Mouse (Mus musculus) adrenal gland, postnatal 14 days (tissue): ENCODE measurements around the gene Cd27. TPM values are rescaled to one million over a fixed set of nuclear protein-coding genes. Genes with fewer than 3 reads are reported as not detected.
"Not testable (repeated sequence)": the region's sequence is repeated elsewhere in the genome, so short reads cannot be mapped to it uniquely, and the experiment has no call there.

Experiments
- DNase-seq: peaks from one replicate; pipeline ENCODE4 v3.0.0; 2021; ENCODE audit warnings: mixed read lengths
- long read RNA-seq, 2 experiments: library from polyadenylated mRNA; stranded (forward); transcript quantifications; one replicate each; pipeline ENCODE4 v2.0.0; 2021
- total RNA-seq: library from RNA; stranded (reverse); gene quantifications from 2 replicates; pipeline ENCODE4 v1.2.3, GENCODE M21; 2021

Cd27 gene
- 0.93 and 6.9 TPM in 2 replicates for total RNA-seq
- long read RNA-seq, experiment 1, transcript Cd27-201 (6 exons, 1,559 nt), result major isoform, 9 of 17 reads
- long read RNA-seq, experiment 1, partial matches to known transcripts, result 0 of 17 reads
- long read RNA-seq, experiment 1, other reads (novel, unspliced or antisense), result 8 of 17 reads
- long read RNA-seq, experiment 2, partial matches to known transcripts, result 0 of 7 reads
- long read RNA-seq, experiment 2, other reads (novel, unspliced or antisense), result 7 of 7 reads

DNA sequence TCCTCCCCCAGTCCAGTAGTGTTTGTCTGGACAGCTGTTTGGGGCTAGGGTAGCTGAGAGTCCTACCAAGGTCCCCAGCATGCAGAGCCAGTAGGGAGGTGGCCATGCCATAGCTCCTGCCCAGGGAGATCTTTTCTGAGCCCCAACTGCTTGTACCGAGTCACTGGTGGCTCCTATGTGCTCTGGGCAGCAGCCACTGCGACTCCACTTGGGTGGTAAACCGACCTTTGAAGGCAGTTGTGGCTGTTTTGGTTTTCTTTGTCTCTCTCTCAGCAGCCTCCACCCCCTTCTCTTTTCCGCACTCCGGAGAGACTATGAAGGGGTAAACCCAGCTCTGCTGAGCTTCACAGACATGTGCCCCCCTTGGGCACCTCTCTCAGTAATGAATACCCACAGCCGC is at the start of gene Cd27:
Cd27 (minus strand) TSS at position 229 of the 400 bp plus-strand sequence.
- DNase-seq, result peak; percentile 5

DNA sequence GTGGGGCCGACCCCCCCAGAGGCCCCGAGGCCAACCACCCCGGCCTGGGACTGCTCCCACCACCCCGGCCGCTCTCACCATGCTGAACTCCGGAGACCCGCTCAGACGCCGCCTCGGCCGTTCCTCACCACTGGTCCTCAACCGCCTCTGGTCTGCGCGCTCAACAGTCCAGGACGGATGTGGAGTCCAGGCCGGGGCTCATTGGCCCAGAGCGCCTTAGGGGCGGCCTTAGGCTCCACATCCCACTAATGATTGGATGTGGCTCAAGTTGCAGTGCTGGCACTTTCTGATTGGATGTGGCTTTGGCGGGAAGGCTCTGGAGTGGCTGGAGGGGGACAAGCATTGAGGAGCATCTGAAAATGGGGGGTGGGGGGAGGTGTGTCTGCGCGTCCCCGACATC is 49.1 kb upstream of the Cd27 start, which contains the start of gene Tuba3a:
Tuba3a (minus strand) TSS at position 153 of the 400 bp plus-strand sequence.
- DNase-seq, result no peak

DNA sequence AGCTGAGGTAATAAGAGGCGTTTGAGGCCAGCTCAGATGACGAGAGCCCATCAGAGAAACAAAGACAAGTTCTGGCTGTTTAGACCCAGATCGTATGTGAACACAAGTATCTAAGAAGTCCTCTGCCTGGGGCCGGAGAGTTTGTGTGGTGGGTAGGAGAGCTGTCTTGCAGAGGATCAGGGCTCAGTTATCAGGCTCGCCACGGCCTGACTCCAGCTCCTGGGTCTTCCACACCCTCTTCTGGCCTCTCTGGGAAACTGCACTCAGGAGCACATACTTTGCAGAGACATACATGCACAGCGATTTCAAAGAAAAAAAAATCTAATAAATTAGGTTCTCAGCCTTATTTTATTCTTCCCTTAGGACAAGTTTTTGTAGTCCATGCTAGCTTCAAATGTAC is 47.9 kb upstream of the Cd27 start:
- no peak for DNase-seq

DNA sequence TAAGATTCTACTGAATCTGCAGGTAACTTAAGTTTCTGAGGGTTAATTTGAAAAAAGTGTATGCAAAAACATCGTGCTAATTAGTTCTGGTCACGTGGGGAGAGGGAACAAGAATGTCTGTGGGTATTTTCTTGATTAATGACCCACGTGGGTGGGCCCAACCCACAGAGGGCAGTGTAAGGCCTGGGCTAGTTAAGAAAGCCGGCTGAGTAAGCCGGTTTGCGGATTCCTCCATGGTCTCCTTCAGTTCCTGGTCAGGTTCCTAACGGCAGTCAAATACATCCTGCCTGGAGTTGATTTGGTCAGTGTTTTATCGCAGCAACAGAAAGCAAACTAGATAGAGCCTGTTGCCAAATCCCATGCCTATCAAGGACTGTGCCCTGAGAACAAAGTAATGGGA is 47.4 kb upstream of the Cd27 start:
- no peak for DNase-seq

- DNase-seq, result not testable (repeated sequence)
Measured at GRCm38 (mm10) chr6:125282721-125283120, 45.9 kb upstream of the Cd27 start.

DNA sequence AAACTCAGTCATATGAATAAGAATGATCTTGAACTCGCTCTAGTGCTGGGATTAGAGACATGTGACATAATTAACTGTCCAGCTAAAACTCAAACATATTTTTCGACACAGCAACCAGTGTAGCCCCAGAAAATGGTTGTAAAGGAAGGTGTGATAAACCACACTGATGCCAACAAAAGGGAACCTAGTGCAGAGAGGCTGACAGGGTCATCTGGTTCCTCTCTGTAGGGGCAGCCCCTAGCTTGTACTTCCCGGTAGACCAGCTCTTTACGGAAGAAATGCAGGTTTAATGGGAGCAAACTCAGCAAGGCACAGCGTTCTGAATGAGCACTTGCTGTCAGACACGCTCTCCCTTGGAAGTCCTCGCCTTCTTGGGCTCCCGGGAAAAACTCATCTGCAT is 42.9 kb upstream of the Cd27 start:
- no peak for DNase-seq

- peak; percentile 64 for DNase-seq
Measured at GRCm38 (mm10) chr6:125274841-125275563, 38.2 kb upstream of the Cd27 start.

- DNase-seq, result no peak
Measured at GRCm38 (mm10) chr6:125272228-125272785, 35.5 kb upstream of the Cd27 start.

GRCm38 (mm10) chr6:125271455-125272227 is 34.8 kb upstream of the Cd27 start:
- peak; percentile 96 for DNase-seq

- no peak for DNase-seq
Measured at GRCm38 (mm10) chr6:125268799-125269198, 32.0 kb upstream of the Cd27 start.

DNA sequence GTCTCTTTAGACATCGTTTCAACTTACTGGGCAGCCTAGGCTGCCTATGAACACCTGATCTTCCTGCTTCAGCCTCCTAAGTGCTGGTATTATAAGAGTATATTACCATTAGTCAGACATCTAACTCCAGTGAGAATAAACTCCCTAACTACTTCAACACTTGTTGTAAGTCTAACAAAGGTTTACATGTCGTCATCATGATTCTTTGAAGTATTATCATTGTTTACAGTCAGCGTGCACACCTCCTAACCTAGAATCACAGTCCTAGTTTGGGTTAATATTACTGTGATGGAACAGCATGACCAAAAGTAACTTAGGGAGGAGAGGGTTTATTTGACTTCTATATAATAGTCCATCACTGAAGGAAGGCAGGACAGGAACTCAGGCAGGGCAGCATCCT is 30.7 kb upstream of the Cd27 start:
- no peak for DNase-seq

DNA sequence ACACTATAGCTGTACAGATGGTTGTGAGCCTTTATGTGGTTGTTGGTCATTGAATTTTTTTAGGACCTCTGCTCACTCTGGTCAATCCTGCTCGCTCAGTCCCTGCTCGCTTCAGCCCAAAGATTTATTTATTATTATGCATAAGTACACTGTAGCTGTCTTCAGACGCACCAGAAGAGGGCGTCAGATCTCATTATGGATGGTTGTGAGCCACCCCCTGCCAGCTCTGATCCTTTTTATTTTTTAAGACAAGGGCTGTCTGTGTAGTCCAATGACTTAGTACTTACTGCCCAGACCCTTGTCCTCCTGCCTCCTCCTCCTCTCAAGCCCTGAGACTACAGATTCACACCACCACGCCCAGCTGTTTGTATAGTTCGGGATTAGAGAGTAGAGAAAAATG is 29.8 kb upstream of the Cd27 start:
- DNase-seq, result not testable (repeated sequence)

- no peak for DNase-seq
Measured at GRCm38 (mm10) chr6:125266091-125266490, 29.3 kb upstream of the Cd27 start.

DNA sequence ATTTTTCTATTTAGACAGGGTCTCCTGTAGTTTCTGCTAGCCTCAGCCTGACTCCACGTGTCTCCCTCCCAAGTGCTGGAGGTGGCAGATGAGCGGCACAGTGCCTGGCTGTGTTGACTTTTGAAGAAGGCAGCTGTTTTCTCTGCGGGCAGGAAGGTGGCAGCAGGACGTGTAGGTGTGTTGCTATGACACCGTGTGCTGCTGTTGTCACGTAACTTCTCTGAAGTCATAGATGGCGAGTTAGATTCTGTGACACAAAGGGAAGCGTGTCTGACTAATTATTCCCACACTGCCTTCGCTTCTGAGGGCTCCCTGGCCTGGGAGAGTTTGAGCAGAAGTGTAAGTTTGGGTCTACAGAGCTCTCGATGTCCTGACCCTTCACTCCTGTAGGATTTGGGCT is 28.4 kb upstream of the Cd27 start:
- DNase-seq, result peak; percentile 28

GRCm38 (mm10) chr6:125264219-125264618 is 27.4 kb upstream of the Cd27 start:
- DNase-seq, result no peak

DNA sequence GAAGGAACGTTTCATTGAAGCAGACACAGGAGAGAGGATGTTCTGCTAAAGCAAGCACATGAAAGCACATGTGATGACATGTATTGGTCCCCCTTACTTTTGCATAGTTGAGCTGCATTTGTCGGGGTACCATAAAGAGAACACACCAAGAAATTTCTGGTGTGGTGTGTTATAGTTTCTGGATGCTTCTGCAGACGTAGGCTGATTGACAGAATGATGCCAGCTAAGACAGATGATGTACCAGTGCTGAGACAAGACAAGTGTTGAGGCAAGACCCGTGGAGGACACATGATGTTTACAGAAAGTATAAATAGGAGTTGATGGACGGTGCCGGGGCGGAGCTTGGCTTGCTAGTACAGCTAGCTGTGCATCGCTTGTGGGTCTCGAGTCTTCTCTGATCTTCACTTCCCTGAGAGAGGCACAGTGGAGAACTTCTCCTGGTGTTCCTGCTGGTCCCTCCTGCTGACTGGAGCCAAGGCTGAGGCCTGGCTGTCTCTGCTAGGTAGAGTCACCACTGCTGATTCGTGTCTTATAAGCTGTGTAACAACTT is 23.3 kb upstream of the Cd27 start:
- DNase-seq, result no peak

DNA sequence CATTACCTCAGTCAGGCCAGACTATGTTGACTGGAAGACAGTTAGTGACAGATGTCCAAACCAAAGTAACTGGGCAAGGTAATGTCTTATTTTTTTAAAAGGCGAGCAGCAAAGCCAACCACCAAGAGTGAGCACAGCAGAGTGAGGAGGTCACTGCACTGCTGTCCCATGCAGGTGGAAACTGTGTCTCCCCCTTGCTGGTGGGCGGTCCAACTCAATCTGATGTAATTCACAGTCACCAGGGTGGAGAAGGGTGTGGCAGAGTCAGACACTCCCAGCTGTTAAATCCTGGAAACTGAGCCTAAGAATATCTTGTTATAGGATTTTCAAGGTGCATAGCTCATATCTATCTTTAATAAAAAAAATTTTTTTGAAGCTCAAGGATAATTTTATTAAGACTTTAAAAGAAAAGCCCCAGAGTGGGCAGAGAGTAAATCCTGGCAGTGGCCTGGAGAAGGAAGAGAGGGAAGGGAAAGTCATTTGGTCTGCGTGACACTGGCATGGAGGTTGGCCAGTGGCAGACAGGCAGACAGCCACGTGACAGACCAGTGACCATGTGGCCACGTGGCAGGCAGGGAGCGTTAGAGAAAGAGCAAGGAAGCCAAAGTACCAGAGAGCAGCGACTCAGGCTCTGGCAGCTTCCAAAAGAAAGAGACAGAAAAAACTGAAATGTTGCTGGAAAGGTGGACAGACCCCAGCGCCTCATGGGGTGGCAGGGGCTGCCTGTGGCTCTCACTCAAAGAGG is 19.6 kb upstream of the Cd27 start:
- DNase-seq, result peak; percentile 68

GRCm38 (mm10) chr6:125255516-125256044 is 18.8 kb upstream of the Cd27 start:
- DNase-seq, result no peak

DNA sequence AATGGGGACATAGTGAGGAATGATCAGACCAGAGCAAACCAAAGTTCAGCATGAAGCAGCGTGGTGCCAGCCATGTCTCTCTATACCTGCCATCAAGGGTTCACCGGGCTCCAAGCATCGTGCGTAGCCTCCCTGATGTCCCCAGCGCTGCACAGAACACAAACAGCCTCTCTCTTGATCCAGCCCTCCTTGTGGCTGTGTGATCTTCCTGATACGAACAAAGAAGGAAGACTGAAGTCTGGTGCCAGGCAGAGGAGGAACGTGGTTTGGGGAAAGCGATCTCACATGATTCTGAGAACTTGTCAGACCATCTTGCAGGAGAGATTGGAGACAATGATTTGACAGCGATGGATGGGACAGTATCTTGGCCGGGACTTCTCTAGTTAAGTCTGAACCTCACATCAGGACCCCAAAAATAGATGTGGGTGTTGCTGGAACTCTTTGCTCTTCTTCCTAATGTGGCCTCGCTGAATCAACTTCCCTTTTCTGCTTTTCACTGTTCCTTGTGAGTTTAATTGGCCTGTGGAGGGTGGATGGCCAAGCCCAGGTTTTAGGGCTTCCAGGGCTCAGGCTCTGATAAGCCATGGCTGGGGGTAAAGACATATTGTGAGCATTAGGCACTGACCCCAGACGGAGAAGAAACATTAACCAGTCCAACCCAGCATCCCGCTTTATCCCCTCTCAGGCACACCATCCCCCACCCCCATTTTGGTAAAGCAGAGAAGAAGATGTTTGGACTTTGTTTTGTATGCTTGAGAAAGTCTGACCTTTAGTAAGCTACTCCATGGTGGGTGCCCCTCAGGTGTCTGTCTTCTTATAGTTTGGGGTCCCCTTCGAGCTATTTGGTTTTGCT is 17.3 kb upstream of the Cd27 start:
- DNase-seq, result no peak

- no peak for DNase-seq
Measured at GRCm38 (mm10) chr6:125252711-125253110, 15.9 kb upstream of the Cd27 start.
